In genomic region chr3:68574565-68574964, GRCm38 (mm10) we compare ENCODE assay signal across 13 mouse cellular contexts.
DNase-seq lines count a peak whose midpoint lies in the region; ATAC-seq and TF ChIP-seq lines count a peak whose summit lies in the region.
"Had no signal": no experiment of that assay in that cellular context is flagged by ENCODE, and none has a peak within 500 bp of the region (broad histone marks: within the 10 kb centered on the region; RNA-seq: fewer than 3 reads in every experiment).

No protein-coding gene starts in this region.

- TF ChIP-seq CTCF in layer of hippocampus, adult 2 months (conservative IDR thresholded peaks at IDR 0.05): no peak
- TF ChIP-seq CTCF in midbrain, postnatal 0 days (IDR thresholded peaks at IDR 0.05): no peak

- WGBS in hindbrain, embryonic 12.5 days: 44% methylated on average over 8 of the region's 8 CpGs
- 36% methylated on average over 8 of the region's 8 CpGs for WGBS in midbrain, postnatal 0 days

- no peaks in the 10 kb centered on the region for H3K27me3 ChIP-seq in hindbrain, embryonic 12.5 days
- no peaks in the 10 kb centered on the region for H3K27me3 ChIP-seq in midbrain, postnatal 0 days (ENCODE audit: insufficient read depth, low read length)

- H3K36me3 ChIP-seq in hindbrain, embryonic 12.5 days: no peaks in the 10 kb centered on the region
- no peaks in the 10 kb centered on the region for H3K36me3 ChIP-seq in midbrain, postnatal 0 days (ENCODE audit: insufficient read depth, low read length)
- H3K36me3 ChIP-seq: embryonic facial prominence, embryonic 10.5 days had no signal

- H3K9ac ChIP-seq in hindbrain, embryonic 12.5 days: peak overlapping the region; percentile 23; the same call in 1 of the 2 replicates
- H3K9ac ChIP-seq in midbrain, postnatal 0 days (replicated peaks; ENCODE audit: low read length, poor library complexity, severe bottlenecking): 0 out of 2 replicates have a peak overlapping the region, but pooled peaks have one; percentile 89
- H3K9ac ChIP-seq: liver, postnatal 0 days had no signal

- peak overlapping the region; percentile 64 for H3K4me2 ChIP-seq in hindbrain, embryonic 12.5 days (replicated peaks)
- H3K4me2 ChIP-seq in midbrain, postnatal 0 days (ENCODE audit: low read depth, low read length, poor library complexity, severe bottlenecking): peak overlapping the region; percentile 54

- DNase-seq in layer of hippocampus, adult 2 months (ENCODE audit: low spot score in 2 of 2): no peak
- DNase-seq in layer of hippocampus, postnatal 14 days (ENCODE audit: low spot score in 2 of 2): no peak
- DNase-seq in cerebellum, postnatal 25 days: peak; percentile 65 to 71
- DNase-seq in midbrain, postnatal 0 days (ENCODE audit: low spot score): no peak
- DNase-seq in thymus, adult 18-20 months: no peak
- DNase-seq in urinary bladder, postnatal 10 days (ENCODE audit: low spot score): no peak
- DNase-seq in thymus, postnatal 10 days (ENCODE audit: low spot score in 2 of 2): no peak
- DNase-seq: adrenal gland, postnatal 36 days; heart, adult 2 months; liver, postnatal 0 days had no signal

- peak overlapping the region; percentile 75 for H3K4me3 ChIP-seq in layer of hippocampus, adult 2 months
- peak overlapping the region; percentile 41 for H3K4me3 ChIP-seq in hindbrain, embryonic 12.5 days
- peak overlapping the region; percentile 57 for H3K4me3 ChIP-seq in midbrain, postnatal 0 days (ENCODE audit: low read depth, low read length)
- H3K4me3 ChIP-seq: heart, adult 2 months; megakaryocyte, embryonic 14.5 days had no signal

- peaks cover 51% of the 10 kb centered on the region for H3K4me1 ChIP-seq in hindbrain, embryonic 12.5 days
- peaks cover 19% of the 10 kb centered on the region for H3K4me1 ChIP-seq in midbrain, postnatal 0 days (ENCODE audit: insufficient read depth, low read length)

- H3K27ac ChIP-seq in layer of hippocampus, adult 2 months: peak overlapping the region; percentile 99
- peak overlapping the region; percentile 67; the same call in 1 of the 2 replicates for H3K27ac ChIP-seq in hindbrain, embryonic 12.5 days
- H3K27ac ChIP-seq in midbrain, postnatal 0 days (ENCODE audit: low read depth, low read length): 0 out of 2 replicates have a peak overlapping the region, but pooled peaks have one; percentile 98
- H3K27ac ChIP-seq: heart, adult 2 months had no signal

- no peaks in the 10 kb centered on the region for H3K9me3 ChIP-seq in hindbrain, embryonic 12.5 days (replicated peaks)
- H3K9me3 ChIP-seq in midbrain, postnatal 0 days (ENCODE audit: low read length): no peaks in the 10 kb centered on the region
- H3K9me3 ChIP-seq: embryonic facial prominence, embryonic 10.5 days; megakaryocyte, embryonic 14.5 days had no signal

- ATAC-seq in hindbrain, embryonic 12.5 days (ENCODE audit: low FRiP score): no peak
- no peak for ATAC-seq in midbrain, postnatal 0 days (ENCODE audit: low FRiP score)
- ATAC-seq: liver, postnatal 0 days had no signal

Comparison
In these comparisons a context has a peak if more than half of its experiments do, and no peak if none do; other contexts are left out.
1. DNase-seq: peak in cerebellum, postnatal 25 days (2 of 2); none in layer of hippocampus, adult 2 months (0 of 2), layer of hippocampus, postnatal 14 days (0 of 2), midbrain, postnatal 0 days (single experiment), thymus, adult 18-20 months (0 of 2), urinary bladder, postnatal 10 days (single experiment) and thymus, postnatal 10 days (0 of 2).
2. Peak in every context shown above with its lines, with median percentiles within 50 percentile points of each other: H3K27ac ChIP-seq and H3K4me3 ChIP-seq.